Mouse (Mus musculus) cerebellum, adult 9-10 months (tissue): ENCODE data around the gene Hist2h2ac.

Source experiments
- DNase-seq: peaks from one replicate; pipeline ENCODE4 v3.0.0; 2022

Hist2h2ac gene

GRCm38 (mm10) chr3:96179531-96179930, 41.1 kb downstream of the Hist2h2ac start:
- peak; percentile 76 for DNase-seq

GRCm38 (mm10) chr3:96178902-96179301, 41.8 kb downstream of the Hist2h2ac start:
- peak; percentile 39 for DNase-seq

DNA sequence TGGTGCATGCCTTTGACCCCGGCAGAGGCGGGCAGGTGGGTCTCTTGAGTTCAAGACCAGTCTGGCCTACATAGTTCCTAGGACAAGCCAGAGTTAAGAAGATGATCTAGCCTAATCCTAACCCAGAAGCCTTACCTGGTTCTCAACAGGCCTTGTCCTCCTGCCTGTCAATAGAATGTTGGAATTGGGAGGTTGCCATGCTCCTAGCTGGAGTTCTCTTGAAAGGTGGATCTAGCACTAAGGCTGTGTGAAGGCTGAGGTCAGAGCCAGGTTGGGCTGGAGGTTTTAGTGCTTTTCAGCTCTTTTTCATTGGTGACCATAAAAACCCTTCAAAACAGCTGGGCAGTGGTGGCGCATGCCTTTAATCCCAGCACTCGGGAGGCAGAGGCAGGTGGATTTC, 42.3 kb downstream of the Hist2h2ac start:
- peak; percentile 26 for DNase-seq

GRCm38 (mm10) chr3:96175251-96175650, 45.4 kb downstream of the Hist2h2ac start:
- DNase-seq = peak; percentile 29

- DNase-seq = peak; percentile 53
Measured at GRCm38 (mm10) chr3:96174042-96174441, 46.6 kb downstream of the Hist2h2ac start.

DNA sequence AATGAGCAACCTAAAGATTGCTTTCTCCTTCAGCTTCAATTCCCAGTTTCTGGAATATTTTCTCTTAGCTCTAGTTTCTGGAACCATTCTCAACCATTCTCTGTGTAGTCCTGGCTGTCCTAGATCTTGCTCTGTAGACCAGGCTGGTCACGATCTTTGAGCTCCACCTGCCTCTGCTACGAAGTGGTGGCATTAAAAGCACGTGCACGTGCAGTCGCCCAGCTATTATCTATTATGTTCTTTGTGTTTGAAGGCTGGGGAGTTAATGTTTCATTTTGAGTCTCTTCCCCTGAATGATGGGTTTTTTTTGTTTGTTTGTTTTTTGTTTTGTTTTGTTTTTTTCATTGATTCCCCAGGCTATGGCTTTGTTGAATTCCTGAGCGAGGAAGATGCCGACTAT, 47.5 kb downstream of the Hist2h2ac start:
- DNase-seq = peak; percentile 20

DNA sequence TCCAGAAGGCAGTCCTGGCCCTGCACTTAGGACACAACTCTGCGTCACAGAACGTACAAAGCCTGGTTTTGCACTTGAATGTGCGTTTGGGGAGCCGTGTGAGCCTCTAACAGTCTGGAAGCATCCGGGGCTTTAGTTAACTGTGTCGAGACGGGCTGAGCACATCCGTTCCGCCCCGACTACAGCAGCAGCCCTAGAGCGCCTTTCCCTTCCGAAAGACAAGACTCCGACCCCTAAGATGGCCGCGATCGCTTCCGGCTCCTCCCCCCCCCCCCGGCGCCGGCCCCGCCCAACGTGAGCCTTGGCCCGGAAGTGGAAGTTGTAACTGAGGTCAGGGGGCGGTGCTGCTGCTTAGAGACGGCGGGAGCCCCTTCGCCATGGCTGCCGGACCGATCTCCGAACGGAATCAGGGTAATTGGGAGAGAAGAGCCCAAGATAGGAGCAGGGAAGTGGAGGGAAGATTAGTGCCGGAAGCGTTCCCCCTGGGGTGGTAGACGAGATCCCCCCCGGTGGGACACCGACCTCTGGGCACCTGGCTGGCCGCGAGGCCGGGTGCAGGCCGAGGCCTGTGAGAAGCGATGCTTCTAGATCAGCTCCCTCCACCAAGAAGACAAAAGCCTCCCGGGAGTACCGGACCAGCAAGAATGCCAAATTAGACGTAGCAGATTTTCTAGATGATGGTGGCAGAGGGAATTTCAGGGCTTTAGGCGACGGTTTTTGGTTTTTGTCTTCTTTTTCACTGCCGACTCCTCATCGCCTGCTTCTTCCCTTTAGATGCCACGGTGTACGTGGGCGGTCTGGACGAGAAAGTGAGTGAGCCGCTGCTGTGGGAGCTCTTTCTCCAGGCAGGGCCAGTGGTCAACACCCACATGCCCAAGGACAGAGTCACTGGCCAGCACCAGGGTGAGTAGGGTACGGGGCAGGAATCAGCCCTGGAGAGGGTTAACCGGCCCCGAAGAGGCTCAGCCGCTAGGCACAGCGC, 48.2 kb downstream of the Hist2h2ac start, which contains the start of gene Sf3b4:
Gene Sf3b4, plus strand, starts transcription at position 136 of the 982 bp plus-strand sequence.
- peak; percentile 85 for DNase-seq

DNA sequence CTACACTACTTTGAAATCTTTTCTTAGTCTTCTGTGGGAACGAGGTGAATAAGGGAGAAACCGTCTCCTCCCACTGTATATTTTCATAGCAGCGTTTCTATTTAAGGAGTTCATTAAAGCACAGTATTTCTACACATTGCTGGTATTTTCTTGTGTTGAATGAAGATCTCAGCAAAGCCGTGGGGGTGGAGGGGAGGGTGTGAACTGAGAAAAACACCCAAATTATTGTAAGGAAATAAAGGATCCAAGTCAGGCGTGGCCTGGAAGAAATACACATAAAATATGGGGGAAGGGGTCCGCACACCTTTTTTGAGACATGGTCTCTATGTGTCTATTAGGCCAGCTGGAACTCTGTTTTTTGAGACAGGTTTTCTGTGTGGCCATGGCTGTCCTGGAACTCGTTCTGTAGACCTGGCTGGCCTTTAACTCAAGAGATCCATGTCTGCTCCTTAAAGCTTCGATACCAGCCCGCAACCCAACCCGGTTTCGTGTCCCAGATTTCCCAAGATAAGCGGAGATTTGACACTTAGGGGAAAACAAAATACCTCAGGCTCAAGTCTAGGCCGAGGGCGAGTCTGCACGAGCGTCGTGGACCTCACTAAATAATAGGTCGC, 49.0 kb downstream of the Hist2h2ac start:
- no peak for DNase-seq

- DNase-seq = peak; percentile 53
Measured at GRCm38 (mm10) chr3:96170976-96171545, 49.6 kb downstream of the Hist2h2ac start.
